Mouse (Mus musculus) kidney, postnatal 0 days (tissue): Measurements from ENCODE around the gene Hes7. TPM values are rescaled to one million over a fixed set of nuclear protein-coding genes. Genes with fewer than 3 reads are reported as not detected.
A peak's percentile ranks its signal among the peaks of the same experiment; 100 is the strongest.

Experiments used
- ATAC-seq: fragments of 200-750 bp; cut with Nextera tagmentation; replicated peaks from 2 replicates; pipeline ENCODE4 v1.8.0; 2017; ENCODE audit warnings: low read depth, moderate number of reproducible peaks, moderate TSS enrichment, moderate library complexity; ENCODE audit not compliant: low FRiP score
- DNase-seq: peaks from one replicate; pipeline ENCODE4 v3.0.0-alpha.2; 2016; ENCODE audit warnings: low spot score
- H3K27ac ChIP-seq: fragments of 300-500 bp; sonication (generic); 2 replicates; pipeline ENCODE4 v1.5.1; 2014; ENCODE audit warnings: mild to moderate bottlenecking
- H3K27me3 ChIP-seq: fragments of 300-500 bp; sonication (generic); 2 replicates; pipeline ENCODE4 v1.6.1; 2014; ENCODE audit warnings: low read length, mixed read lengths; ENCODE audit not compliant: insufficient read depth
- H3K36me3 ChIP-seq: fragments of 300-500 bp; sonication (generic); 2 replicates; pipeline ENCODE4 v1.6.1; 2014; ENCODE audit warnings: low read length, mixed read lengths; ENCODE audit not compliant: insufficient read depth
- H3K4me1 ChIP-seq: fragments of 300-500 bp; sonication (generic); replicated peaks from 2 replicates; pipeline ENCODE4 v1.6.1; 2014; ENCODE audit warnings: antibody characterized with exemption, low read length, mixed read lengths; ENCODE audit not compliant: insufficient read depth
- H3K4me2 ChIP-seq: fragments of 300-500 bp; sonication (generic); 2 replicates; pipeline ENCODE4 v1.6.1; 2014; ENCODE audit warnings: mild to moderate bottlenecking, low read length, moderate library complexity, mixed read lengths
- H3K4me3 ChIP-seq: fragments of 300-500 bp; sonication (generic); replicated peaks from 2 replicates; pipeline ENCODE4 v1.5.1; 2014; ENCODE audit warnings: low read depth, low read length
- H3K9ac ChIP-seq: fragments of 300-500 bp; sonication (generic); 2 replicates; pipeline ENCODE4 v1.6.1; 2014; ENCODE audit warnings: low read depth, low read length
- H3K9me3 ChIP-seq: fragments of 300-500 bp; sonication (generic); replicated peaks from 2 replicates; pipeline ENCODE4 v1.6.1; 2016; ENCODE audit warnings: low read length, inconsistent platforms, mixed read lengths
- CTCF ChIP-seq: IDR thresholded peaks from 2 replicates; pipeline ENCODE4 v1.5.1; 2016; ENCODE audit warnings: antibody characterized with exemption, low read depth, mild to moderate bottlenecking, moderate library complexity
- WGBS: fragments of 180-500 bp; shearing (Covaris S2); extraction: QIAGEN DNeasy Blood & Tissue Kit; methylation state at CpG from one replicate; pipeline ENCODE4 v1.1.7; 2014; 5-methylcytosine and 5-hydroxymethylcytosine counted together
- polyA plus RNA-seq: library from polyadenylated mRNA; unstranded; fragments of >200 nt; fragmentation: Nextera tagmentation; extraction: Ambion mirVana; gene quantifications from 2 replicates; pipeline ENCODE4 v1.2.1, GENCODE M21; 2015

Hes7 gene
- polyA plus RNA-seq, 1 experiment from 2014 or later: 0.42 TPM

GRCm38 (mm10) chr11:69107676-69108075 lies 12.5 kb upstream of the Hes7 start:
- no peak overlapping the region for H3K4me3 ChIP-seq
- H3K4me1 ChIP-seq: peaks cover 4% of the 10 kb centered on the region; the same call in 1 of the 2 replicates
- no peaks in the 10 kb centered on the region for H3K27me3 ChIP-seq
- WGBS: 85% methylated on average over 11 of the region's 11 CpGs
- H3K9ac ChIP-seq: no peak overlapping the region
- peaks cover 67% of the 10 kb centered on the region for H3K36me3 ChIP-seq
- no peak for TF ChIP-seq CTCF
- H3K27ac ChIP-seq: no peak overlapping the region
- H3K4me2 ChIP-seq: no peak overlapping the region
- ATAC-seq (no peak), DNase-seq (no peak)
- no peaks in the 10 kb centered on the region for H3K9me3 ChIP-seq

- Histone ChIP-seq H3K4me1 (peaks cover 4% of the 10 kb centered on the region; the same call in 1 of the 2 replicates), H3K4me3 (no peak overlapping the region), H3K4me2 (no peak overlapping the region), H3K9ac (no peak overlapping the region), H3K27me3 (no peaks in the 10 kb centered on the region), H3K9me3 (no peaks in the 10 kb centered on the region), H3K36me3 (peaks cover 61% of the 10 kb centered on the region), H3K27ac (no peak overlapping the region)
- WGBS: 79% methylated on average over 9 of the region's 9 CpGs
- no peak for TF ChIP-seq CTCF
- ATAC-seq (no peak), DNase-seq (no peak)
These were observed 12.0 kb upstream of the Hes7 start for GRCm38 (mm10) chr11:69108223-69108622.

GRCm38 (mm10) chr11:69109032-69109900 lies 10.9 kb upstream of the Hes7 start:
- Histone ChIP-seq H3K27ac (no peak overlapping the region), H3K4me1 (peaks cover 4% of the 10 kb centered on the region; the same call in 1 of the 2 replicates), H3K4me2 (no peak overlapping the region), H3K9me3 (no peaks in the 10 kb centered on the region), H3K4me3 (no peak overlapping the region), H3K36me3 (peaks cover 51% of the 10 kb centered on the region), H3K27me3 (no peaks in the 10 kb centered on the region), H3K9ac (no peak overlapping the region)
- no peak for DNase-seq
- 84% methylated on average over 13 of the region's 13 CpGs for WGBS
- TF ChIP-seq CTCF: no peak
- no peak for ATAC-seq

- H3K27ac ChIP-seq: no peak overlapping the region
These were observed 9.7 kb upstream of the Hes7 start for GRCm38 (mm10) chr11:69110319-69111046.

GRCm38 (mm10) chr11:69111051-69111810 lies 9.0 kb upstream of the Hes7 start:
- Histone ChIP-seq H3K9ac (no peak overlapping the region), H3K27ac (no peak overlapping the region), H3K9me3 (no peaks in the 10 kb centered on the region), H3K4me3 (peak overlapping the region; percentile 48), H3K4me1 (peaks cover 4% of the 10 kb centered on the region; the same call in 1 of the 2 replicates), H3K36me3 (peaks cover 31% of the 10 kb centered on the region), H3K4me2 (peak overlapping the region; percentile 57), H3K27me3 (no peaks in the 10 kb centered on the region)
- DNase-seq (no peak), ATAC-seq (no peak)
- WGBS: 8% methylated on average over 21 of the region's 21 CpGs
- TF ChIP-seq CTCF: no peak

More at GRCm38 (mm10) chr11:69110319-69111046, 9.7 kb upstream of the Hes7 start:
- Histone ChIP-seq H3K4me3 (peak overlapping the region; percentile 48), H3K9me3 (no peaks in the 10 kb centered on the region), H3K27me3 (no peaks in the 10 kb centered on the region), H3K9ac (no peak overlapping the region), H3K4me1 (peaks cover 4% of the 10 kb centered on the region; the same call in 1 of the 2 replicates), H3K4me2 (peak overlapping the region; percentile 57), H3K36me3 (peaks cover 39% of the 10 kb centered on the region)
- DNase-seq: peak; percentile 86
- WGBS: 2% methylated on average over 30 of the region's 30 CpGs
- TF ChIP-seq CTCF: no peak
- peak; percentile 51; the same call in 1 of the 2 replicates for ATAC-seq

GRCm38 (mm10) chr11:69111865-69112264 lies 8.3 kb upstream of the Hes7 start:
- no peak for ATAC-seq
- no peak overlapping the region for H3K4me2 ChIP-seq

More at GRCm38 (mm10) chr11:69111865-69112264, 8.3 kb upstream of the Hes7 start:
- H3K27ac ChIP-seq: no peak overlapping the region
- DNase-seq: no peak
- no peak overlapping the region for H3K4me3 ChIP-seq
- peaks cover 4% of the 10 kb centered on the region; the same call in 1 of the 2 replicates for H3K4me1 ChIP-seq
- H3K27me3 ChIP-seq: no peaks in the 10 kb centered on the region
- no peak overlapping the region for H3K9ac ChIP-seq
- 62% methylated on average over 4 of the region's 4 CpGs for WGBS
- H3K9me3 ChIP-seq: no peaks in the 10 kb centered on the region
- no peak for TF ChIP-seq CTCF
- peaks cover 25% of the 10 kb centered on the region for H3K36me3 ChIP-seq
